Mouse (Mus musculus) v-Abl transformed pro-B cells (cell line): Measurements from ENCODE around the gene Gys2.

Source experiments
- in situ Hi-C, 2 experiments: fragments of 400-800 bp; cut with MboI; formaldehyde crosslinking; loops; one replicate each; pipeline ENCODE4 v1.15.1; 2025; ENCODE audit not compliant: unreplicated experiment in 2 of 2

The Gys2 gene

DNA sequence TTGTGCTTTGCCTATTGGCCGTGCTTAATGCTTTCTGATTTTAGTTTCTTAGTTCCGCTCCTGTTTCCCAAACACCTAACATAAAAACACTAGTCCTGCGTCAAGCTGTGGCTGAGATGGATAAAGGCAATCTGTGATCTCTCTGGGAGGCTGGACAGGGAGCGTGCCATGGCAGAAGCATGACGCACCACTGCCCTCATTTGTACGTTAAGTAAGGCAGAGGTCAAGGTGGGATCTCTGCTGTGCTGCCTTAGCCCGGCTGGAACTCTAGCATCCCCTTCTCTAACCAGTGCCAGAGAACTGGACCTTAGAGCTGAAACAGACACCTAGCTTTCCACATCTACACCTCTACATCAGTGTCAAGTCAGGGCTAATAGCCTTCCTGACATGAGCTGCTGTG, 91.3 kb downstream of the Gys2 start:
- in situ Hi-C loops, result loop anchor here (5.0 to 25.0 kb wide), 4 partner anchors 34 to 1744 kb away; partner anchors contain the start of genes C2cd5 (in 1 of the 2), Cmas (in 1 of the 2) and Pyroxd1 (in 1 of the 2)

- in situ Hi-C loops, result loop anchor here (5.0 to 25.0 kb wide), 4 partner anchors 33 to 1743 kb away; partner anchors contain the start of genes C2cd5 (in 1 of the 2), Cmas (in 1 of the 2) and Pyroxd1 (in 1 of the 2)
Observed at GRCm38 (mm10) chr6:142379961-142380360, 92.9 kb downstream of the Gys2 start.

DNA sequence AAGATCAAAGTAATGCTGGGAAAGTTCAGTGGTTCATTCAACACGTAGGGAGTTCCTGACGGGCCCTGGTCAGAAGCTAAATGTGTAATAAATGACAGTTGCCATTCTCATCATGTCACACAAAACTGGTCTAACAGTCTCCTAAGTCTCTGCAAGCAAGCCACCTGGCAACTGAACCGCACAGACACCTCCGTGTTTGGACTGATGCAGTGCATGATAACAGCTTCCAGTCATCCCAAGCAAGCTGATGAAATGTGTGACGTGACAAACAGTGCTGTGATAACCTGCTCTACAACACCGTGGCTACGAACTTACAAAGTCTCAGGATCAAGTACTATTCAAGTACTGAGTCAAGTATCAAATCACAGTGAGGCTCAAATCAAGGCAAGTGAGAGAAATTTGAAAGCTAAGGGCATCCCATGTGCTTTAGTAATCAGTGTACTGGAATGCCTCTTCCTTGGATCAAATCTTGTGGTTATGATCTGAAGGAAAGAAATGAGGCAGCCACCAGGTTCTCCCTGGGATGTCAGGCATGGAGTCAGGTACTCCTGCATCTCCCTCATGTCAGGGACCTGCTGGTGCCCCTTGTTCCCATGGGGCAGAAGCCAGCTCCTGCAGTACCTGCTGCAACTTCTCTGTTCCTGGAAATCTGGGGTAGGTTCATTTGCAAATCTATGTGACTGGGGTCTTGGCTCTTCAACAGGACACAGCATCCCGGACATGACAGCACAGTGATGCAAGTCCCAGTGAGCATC, 94.2 kb downstream of the Gys2 start:
- in situ Hi-C loops, result loop anchor here (25.0 kb wide), 3 partner anchors 384 to 1741 kb away; partner anchors contain the start of genes C2cd5 (in 1 of the 2) and Cmas (in 1 of the 2)

DNA sequence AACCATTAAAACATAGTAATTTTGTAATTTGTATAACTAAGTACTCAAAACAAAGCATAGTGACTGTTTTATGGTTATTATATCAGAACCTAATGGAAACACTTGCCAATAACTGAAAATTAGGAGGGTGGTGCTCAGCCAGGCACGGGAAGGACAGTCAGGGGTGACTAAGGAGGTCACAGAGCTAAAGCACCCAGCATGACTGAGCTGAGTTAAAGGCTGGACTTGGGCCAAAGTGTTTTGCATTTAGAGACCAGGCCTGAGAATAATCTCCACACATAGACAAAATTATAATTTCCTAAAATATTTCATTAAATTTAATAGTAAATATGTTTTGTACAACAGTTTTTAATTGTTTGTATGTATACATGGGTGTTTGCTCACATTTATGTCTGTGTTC, 95.8 kb downstream of the Gys2 start:
- in situ Hi-C loops, result loop anchor here (25.0 kb wide), 3 partner anchors 385 to 1740 kb away; partner anchors contain the start of genes C2cd5 (in 1 of the 2) and Cmas (in 1 of the 2)
